Mouse (Mus musculus): ENCODE results near the gene Acin1. TPM values are rescaled to one million over a fixed set of nuclear protein-coding genes. Genes with fewer than 3 reads are reported as not detected.

Gene Acin1
- polyA plus RNA-seq (2012) = 516 and 685 TPM in 2 replicates

DNA sequence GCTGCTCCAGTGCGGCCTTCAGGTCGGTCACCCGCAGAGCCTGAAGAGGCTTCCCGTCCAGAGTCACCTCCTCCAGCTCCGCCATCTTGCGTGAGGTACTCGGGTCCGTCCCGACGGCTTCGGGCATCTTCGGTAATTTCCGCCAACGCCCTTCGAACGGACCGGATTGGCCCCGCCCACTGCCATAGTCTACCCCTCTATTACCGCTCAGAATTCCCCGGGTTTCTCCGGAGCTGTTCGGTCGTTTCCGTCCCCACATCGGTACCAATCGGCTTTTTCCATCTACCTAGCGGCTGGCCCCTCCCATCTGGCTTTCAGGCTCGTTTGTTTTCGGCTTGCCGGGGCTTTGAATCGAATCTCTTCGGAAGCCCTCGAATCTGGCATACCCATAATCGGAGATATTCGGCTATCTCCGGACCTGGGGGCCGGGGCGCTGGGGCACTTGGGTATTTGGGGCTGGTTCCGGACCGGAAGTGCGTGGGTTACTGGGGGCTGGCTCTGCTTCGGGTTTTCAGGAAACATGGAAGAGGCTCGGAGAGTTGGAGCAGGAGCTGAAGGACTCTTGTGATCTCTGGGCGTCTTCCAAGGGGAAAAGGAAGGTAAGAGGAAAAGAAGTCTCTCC, at the start of gene Acin1:
Acin1 (minus strand) TSS at position 410 of the 622 bp plus-strand sequence.
- no peak for TF ChIP-seq GATA1 (IDR thresholded peaks at IDR 0.05; ENCODE audit: low read length)

DNA sequence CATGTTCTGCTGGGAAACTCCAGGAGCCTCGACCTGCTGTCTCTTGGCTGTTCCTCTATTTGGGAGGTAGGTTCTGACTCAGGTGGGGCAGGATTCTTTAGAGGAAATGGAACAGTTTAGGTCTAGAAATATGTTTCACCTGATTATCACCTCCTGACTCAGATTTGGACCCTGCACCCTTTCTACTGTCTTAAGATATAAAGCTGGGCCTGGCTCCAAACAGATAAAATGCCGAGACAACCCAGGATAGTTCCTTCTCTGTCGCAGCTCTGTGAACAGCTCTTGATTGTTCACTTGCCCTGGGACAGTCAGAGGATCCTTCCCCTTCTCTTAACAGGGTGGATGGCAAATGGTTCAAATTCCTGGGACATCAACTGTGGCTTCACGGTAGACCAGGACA, 48.5 kb upstream of the Acin1 start:
- TF ChIP-seq GATA1 (IDR thresholded peaks at IDR 0.05; ENCODE audit: low read length) = no peak

DNA sequence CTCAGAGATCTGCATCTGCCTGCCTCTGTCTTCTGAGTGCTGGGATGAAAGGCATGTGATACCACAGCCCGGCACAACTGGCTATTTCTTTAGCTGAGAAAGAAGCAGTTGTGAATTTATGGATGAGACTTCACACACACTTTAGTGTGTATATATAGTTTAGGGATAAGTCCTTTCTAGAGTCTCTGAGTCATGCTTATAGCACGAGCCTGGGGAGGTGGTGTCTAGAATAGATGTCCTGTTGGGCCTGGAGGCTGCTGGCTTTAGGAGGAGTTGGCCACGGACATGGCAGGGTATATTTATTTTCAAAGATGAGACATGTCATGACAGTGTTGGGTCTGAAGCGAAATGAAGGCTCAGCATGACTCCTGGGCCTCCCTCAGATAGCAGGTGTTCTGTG, 47.3 kb upstream of the Acin1 start:
- no peak for TF ChIP-seq GATA1 (IDR thresholded peaks at IDR 0.05; ENCODE audit: low read length)

DNA sequence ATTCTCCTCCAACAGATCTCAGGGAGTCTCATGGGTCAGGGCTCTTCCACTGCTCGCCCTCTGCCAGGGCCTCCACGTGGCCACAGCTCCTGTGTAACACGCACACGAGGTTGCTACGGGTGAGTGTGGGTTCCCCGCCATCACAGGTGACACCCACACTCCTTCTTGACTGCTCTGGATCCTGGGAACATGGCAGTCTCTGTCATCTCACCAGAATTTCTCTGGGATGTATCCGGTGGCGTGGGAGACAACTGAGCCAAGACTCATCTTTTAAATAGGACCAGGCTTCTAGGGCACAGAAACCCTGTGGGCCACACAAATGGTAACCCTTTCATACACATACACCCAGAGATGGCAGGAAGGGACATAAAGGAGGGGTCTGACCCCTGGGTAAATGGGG, 45.5 kb upstream of the Acin1 start:
- TF ChIP-seq GATA1 (IDR thresholded peaks at IDR 0.05; ENCODE audit: low read length) = no peak

DNA sequence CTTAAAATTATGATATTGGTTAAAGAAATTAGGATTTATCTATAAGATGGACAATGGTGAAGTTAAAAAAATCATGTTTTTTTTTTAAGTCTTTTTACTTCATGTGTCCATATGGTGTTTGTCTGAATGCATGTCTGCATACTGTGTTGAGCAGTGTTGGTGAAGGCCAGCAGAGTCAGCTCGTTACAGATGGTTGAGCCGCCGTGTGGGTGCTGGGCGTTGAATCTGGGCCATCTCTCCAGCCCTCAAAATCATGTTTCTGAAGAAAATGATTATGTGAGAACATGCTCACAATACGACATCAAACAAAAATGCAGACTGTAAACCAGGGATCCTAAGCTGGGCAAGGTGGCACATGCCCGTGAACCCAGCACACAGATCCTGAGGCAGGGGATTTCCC, 43.6 kb upstream of the Acin1 start:
- no peak for TF ChIP-seq GATA1 (IDR thresholded peaks at IDR 0.05; ENCODE audit: low read length)

DNA sequence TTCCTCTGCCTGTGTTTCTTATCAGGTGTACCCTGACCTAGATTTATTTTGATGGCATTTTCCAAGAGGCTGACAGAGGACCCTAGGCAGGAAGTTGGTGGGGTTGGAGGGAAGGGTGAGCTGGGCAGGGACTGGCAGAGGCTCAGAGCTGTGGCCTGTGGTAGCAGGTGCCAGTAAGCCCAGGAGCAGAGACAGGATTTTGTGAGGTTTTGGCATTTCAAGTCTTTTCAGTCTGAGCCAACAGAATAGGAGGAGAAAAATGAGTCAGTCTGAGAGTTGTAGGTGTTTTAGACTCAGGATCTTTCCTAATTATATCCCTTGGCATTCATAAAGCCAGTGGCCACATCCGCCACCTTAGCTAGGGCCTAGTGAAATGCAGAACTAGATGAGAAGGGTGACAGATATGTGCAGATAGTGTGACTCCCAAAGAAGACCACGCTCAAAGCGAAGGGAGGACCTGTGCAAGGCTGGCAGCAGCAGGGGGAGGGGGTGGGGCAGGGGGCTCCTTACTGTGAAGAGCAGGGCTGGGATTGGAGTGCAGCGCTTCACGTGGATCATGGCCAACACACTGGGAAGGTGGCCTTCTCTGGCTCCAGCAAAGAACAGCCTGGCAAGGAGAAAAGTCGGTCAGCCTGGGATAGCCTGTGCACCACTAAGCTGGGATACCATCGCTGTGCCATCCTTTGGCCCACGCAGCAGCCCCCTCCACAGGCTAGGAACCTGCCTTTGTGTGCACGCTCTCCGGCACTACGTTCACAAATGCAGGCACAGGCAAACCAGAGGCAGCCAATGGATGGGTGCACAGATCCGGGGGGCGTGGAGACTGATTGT, 42.3 kb upstream of the Acin1 start:
- TF ChIP-seq GATA1 (IDR thresholded peaks at IDR 0.05; ENCODE audit: low read length) = no peak

DNA sequence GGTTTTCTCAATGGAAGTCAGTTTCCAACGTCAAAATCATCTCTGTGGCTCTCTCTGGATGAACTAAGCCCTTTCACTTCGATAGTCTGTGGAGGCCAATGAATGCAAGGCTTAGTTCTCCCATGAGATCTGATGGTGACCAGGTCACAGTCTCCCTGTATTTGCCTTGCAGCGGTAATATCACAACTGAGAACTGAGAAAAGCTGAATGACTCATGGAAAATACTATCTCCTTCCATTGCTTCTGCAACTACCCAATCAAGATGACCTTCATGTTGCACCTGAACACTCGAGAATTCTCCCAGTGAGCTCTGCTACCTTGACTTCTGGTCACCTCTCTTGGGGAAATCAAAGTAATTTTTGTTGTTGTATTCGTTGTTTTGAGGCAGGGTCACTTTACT, 40.8 kb upstream of the Acin1 start:
- TF ChIP-seq GATA1 (IDR thresholded peaks at IDR 0.05; ENCODE audit: low read length) = no peak

DNA sequence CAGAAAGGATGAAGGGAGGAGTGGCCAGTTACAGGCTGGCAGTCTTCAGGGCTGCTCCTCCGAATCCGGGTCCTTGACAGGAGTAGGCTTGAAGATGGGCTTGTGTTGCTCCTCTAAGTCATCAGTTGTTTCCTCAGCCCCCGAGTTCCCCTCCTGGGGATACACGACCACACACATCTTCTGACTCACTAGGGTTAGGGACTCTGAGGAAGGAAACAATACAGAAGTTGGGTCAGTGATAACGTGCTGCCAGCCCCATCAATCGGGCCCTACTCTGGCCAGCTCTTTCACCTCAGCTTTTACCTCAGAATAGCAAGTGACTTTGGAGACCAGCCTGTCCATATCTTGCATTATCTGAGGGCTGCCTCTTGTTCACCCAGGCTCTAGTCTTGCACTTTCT, 37.3 kb upstream of the Acin1 start:
- TF ChIP-seq GATA1 (IDR thresholded peaks at IDR 0.05; ENCODE audit: low read length) = no peak

DNA sequence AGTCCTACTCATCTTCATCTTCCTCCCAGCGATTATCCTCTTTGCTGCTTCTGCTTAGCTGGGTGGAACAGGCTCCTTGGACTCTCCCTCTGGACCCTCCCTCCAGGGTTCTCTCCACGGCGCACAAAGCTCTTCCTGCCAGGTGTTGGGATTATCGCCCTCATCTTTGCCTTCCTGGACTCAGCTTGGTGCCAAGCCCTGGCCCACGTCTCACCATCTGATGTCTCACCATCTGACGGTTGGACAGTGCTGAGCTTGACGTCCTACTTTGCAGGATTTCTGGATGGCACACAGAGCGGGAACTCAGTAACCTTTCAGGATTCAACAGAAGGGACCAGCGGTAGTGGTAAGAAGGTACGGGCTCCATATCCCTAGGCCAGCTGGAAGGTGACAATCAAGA, 35.0 kb upstream of the Acin1 start:
- TF ChIP-seq GATA1 (IDR thresholded peaks at IDR 0.05; ENCODE audit: low read length) = no peak

DNA sequence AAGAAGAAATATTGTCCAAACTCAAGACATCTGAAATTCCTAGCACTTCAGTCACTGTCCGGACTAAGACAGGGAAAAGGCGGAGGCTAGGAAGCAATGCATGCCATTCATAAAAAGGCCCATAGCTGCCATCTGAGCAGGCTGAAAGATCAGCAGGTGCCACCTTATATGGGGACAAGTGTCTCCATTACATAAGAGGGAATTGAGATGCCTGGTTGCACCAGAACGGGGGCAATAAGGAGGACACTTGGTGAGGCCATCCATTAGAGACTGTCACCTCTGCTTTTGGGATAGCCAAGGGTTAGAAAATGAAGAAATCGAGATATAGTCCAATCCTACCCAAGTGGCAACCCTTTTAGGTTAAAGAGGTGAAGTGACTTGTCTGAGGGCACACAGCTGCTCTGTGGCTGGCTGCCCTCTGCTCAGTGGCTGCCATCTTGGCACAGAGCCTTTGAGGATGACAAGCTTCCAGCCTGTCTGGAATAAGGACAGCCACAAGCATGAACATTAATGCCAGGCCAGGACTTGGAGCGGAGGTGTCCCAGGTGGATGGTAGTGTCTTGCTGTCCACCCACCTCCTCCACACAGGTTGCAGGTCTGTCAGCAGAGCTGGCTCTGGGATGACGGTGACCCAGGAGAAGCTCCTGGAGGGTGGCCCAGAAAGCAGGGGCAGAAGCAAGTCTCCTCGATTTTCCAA, 34.1 kb upstream of the Acin1 start:
- TF ChIP-seq GATA1 (IDR thresholded peaks at IDR 0.05; ENCODE audit: low read length) = no peak

DNA sequence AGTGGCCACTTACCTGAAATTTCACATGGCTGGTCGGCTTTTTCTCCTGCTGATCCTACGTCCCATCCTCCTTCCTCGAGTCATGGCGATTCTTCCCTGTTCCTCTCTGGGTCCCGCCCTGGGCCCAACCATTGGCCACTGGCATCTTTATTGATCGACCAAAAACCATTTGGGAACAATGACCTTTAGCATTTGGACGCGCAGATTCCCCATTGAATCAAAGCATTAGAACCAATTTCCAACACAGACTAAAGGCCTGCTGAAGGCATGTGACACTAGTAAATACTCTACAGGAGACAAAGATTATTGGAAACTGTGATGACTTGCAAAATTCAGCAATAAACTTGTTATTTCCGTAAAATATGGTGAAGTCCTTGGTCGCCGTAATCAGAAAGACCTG, 33.3 kb upstream of the Acin1 start:
- TF ChIP-seq GATA1 (IDR thresholded peaks at IDR 0.05; ENCODE audit: low read length) = no peak

DNA sequence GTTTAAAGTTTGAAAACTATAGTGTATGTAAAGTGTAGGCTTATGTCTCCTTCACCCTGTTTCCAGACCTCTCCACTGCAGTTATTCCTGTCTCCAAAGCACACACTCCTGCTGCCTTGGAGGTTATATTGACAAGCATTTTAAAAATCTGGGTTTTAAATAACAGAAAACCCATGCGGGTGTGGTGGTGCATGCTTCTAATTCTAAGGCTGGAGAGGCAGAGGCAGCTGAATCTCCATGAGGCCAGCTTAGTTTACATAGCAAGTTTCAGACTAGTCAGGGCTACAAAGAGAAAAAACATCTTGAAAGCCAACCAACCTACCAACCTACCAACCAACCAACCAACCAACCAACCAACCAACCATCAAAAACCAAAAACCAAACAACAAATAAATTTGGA, 28.7 kb upstream of the Acin1 start:
- TF ChIP-seq GATA1 (IDR thresholded peaks at IDR 0.05; ENCODE audit: low read length) = no peak

DNA sequence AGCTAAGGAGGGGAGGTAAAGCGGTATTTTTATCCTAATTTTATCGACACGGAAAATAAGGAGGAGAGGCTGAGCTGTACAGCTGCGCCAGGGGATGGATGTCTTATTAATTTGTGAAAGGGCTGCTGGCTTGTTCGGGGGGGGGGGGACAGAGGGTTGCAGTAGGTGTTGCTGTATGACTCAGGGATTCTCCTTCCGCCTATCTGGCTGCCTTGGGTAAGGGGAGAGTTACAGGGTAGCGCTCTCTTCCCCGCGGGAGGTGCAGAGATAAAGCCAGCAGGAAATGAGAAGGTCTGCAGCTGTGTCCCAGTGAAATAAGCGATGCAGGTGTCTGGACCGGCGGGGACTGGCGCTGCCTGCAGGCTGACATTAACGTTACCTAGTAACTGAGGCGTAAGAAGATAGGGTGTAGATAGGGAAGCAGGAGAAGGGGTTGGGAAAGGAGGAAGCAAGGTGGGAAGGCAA, 27.9 kb upstream of the Acin1 start:
- no peak for TF ChIP-seq GATA1 (IDR thresholded peaks at IDR 0.05; ENCODE audit: low read length)

DNA sequence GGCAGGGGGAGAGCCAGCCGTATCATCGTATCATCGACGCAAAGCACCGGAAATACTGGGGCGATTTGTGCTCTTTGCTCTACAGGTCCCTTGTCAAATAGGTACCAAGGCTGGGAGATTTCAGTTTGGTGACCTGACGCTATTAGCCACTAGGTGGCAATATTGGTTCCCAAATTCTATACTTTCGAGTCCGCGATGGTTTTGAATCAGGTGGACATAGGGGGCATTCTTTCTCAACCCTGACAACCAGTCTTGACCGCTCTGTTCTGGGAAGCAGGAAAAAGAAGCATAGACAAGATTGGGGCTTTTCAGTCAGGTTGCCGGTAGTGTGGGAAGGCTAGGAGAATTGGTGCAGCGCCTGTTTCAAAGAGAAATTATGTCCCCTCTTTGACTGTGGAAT, 27.4 kb upstream of the Acin1 start:
- TF ChIP-seq GATA1 (IDR thresholded peaks at IDR 0.05; ENCODE audit: low read length) = no peak

DNA sequence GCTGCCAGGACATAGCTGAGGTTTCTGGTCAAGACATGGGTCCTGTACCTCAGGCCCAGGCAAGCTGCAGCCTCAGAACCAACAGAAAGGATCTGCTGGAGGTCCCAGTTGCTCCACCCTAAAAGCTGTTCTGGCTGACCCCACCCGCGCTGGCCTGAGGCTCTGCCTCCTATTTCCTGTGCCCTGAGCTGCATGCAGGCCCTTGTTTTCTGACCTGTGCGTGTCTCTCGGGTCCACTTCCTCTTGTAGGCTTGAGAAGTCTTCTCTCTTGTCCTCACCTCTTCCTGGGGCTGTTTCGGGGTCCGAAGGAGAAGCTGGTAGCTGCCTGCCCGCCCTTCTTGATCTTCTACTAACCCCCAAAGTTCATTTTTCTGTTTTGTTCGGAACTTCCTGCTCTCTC, 26.1 kb upstream of the Acin1 start:
- no peak for TF ChIP-seq GATA1 (IDR thresholded peaks at IDR 0.05; ENCODE audit: low read length)

DNA sequence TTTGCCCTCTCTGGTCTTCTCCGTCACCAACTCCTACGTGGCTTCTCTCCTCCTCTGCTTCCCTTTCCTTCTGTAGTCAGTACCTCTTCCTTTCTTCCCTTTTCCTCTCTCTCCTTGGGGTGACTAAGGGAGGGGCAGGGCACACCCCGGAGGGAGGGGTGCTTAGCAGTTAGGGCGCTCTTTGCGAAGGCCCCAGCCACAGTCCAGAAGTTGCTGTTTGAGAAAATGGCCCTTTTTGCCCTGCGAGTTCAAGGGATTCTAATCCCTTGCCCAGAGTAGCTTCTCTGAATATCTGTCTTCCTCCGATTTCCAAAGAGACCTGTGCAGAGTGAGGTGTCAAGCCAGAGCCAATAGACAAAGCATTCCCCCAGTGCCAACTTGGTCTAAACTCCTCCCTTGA, 25.3 kb upstream of the Acin1 start, which contains the start of gene Cebpe:
Cebpe (minus strand) TSS at position 101 of the 400 bp plus-strand sequence.
- TF ChIP-seq GATA1 (IDR thresholded peaks at IDR 0.05; ENCODE audit: low read length) = no peak

All from G1E-ER4 (cell line).